Mouse (Mus musculus): ENCODE data around the gene Slc44a3.

Slc44a3 gene

DNA sequence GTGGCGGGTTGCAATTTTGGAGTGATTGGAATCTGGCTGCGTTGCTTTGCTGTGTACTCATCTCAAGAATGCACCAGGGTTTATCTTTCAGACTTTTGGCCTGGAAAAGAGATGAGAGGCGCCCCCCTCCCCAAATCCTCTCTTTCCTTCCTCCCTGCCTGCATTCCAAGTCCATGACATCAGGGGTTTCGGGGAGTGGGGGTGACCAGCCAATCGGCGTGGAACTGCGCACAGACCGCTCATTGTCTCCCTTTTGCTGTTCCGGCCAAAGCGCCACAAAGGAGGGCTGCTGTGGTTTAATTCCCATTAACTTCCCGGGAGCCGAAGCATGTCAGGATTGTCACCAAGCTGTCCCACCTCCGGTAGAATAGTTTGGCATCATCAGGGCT lies 104.7 kb downstream of the Slc44a3 start:
- no peak for DNase-seq (ENCODE audit: low read depth)

DNA sequence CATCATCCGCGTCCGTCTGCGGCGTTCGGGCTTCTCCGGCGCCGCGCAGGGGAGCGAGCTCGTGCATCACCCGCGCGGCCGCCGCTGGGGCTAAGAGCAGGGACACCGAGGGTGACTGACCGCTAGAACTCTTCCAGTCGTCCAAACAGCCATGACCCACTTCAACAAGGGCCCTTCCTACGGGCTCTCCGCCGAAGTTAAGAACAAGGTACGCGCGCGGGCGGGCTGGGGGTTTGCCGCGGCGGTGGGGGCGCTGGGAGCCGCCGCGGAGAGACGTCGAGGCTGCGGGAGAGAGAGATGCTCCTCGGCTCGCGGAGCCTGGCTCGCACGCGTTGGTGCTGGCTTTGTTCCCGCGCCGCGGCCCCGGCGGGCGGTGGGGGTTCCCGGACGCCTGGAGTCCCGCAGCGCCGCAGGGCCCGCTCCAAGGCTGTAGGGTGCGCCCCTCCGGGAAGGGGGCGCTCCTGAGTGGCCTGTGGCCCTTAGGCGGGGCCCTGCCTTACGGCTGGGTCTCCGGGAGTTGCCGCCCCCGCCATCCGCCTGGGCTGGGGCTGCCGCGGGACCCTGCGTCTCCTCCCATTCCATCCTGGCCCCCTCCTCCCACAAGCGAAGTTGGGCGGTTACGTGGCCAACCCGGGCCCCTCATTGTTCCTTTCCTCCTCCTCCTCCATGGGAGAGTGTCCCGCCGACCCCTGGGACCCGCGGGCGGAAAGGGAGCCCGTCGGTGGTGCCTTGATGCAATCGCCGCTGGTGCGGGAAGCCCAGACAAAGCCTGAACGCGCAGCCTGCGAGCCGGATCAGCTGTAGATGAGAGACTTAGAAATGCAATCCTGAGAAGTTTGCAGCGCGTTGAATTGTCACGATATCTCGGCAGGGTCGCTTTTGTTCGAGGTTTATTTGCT lies 105.3 kb downstream of the Slc44a3 start:
- no peak for DNase-seq (ENCODE audit: low read depth)

DNA sequence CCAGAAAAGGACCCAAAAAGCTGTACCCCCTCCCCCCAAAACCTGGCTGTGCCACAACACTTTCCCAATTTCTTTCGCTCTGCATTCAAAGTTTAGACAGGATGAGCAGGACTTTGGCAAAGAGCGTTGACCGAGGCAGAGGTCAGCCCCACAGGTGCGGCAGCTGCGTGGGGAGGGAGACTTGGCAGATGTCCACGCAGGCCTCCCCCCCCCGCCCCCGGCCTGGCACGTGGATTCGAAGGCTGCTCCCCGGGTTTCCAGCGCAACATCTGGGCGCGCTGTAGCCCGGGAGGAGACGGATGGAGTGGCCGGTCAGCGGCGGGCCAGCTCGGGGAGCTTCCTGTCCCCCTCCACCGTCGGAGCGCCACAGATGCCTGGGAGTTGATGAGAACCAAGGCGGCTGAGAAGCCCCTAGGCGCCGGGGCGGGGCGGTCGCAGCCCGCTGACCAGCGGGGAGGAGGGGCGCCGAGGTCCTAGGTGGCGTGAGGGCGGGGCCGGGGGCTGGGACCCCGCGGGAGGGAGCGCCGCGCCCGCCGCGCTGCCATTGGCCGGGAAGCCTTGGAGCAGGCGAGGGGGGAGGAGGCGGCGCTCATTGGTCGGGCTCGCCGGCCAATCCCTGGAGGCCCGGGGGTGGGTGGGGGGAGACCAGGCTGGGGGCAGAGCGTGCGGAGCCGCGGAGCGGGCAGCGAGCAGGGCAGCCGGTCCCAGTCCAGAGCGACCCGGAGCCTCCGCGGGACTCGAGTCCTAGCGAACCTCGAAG lies 106.2 kb downstream of the Slc44a3 start, which contains the start of gene Cnn3:
Gene Cnn3 (plus strand): TSS at position 637 of the 760 bp plus-strand sequence.
- no peak for DNase-seq (ENCODE audit: low read depth)

GRCm38 (mm10) chr3:121422405-121422804 lies 109.8 kb downstream of the Slc44a3 start:
- DNase-seq (ENCODE audit: low read depth): no peak

- DNase-seq (ENCODE audit: low read depth): no peak
These were observed 113.3 kb downstream of the Slc44a3 start for GRCm38 (mm10) chr3:121418850-121419435.

GRCm38 (mm10) chr3:121418251-121418601 lies 114.0 kb downstream of the Slc44a3 start:
- DNase-seq (ENCODE audit: low read depth): no peak

DNA sequence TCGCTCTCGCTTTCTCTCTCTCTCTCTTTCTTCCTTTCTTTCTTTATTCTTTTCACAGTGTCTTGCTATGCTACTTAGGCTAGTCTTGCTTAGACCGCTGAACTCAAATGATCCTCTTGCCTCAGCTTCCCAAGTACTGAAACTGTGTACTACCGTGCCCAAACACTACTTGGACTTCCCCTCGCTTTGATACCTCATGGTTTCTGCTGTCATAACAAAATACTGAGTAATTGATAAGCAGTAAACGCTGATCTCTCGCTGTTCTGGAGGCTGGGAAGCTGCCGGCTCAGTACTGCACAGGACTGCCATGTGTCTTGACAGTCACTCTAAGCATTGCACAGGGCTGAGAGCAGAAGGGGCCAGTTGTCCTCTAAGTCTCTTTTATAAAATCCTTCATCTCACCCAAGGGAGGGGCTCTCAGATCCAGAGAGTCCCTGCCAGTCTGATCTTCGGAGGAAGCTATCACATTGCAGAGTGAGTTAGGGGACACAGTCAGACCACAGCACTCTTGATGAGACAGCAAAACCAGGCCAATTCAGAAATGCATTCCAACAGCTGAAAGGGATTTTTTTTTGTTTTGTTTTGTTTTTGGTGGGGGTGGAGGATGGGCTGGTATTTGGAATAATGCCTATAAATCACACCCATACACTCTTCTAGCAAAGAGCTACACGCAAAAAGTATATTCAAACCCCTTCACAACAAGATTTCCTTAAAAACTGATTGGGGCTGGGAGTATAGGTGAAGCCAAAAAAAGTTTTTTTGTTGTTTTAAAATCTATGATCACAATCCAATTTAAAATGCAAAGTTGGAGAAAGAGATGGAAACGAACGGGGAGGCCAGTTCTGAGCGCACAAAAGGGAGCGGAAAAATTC lies 114.6 kb downstream of the Slc44a3 start:
- no peak for DNase-seq (ENCODE audit: low read depth)

- no peak for DNase-seq (ENCODE audit: low read depth)
These were observed 115.7 kb downstream of the Slc44a3 start for GRCm38 (mm10) chr3:121416171-121417154.

- DNase-seq (ENCODE audit: low read depth): no peak
These were observed 120.8 kb downstream of the Slc44a3 start for GRCm38 (mm10) chr3:121411450-121411849.
